Mouse (Mus musculus) megakaryocyte, embryonic 14.5 days (primary cell): Measurements from ENCODE around the gene 4930519P11Rik. TPM values are rescaled to one million over a fixed set of nuclear protein-coding genes. Genes with fewer than 3 reads are reported as not detected.

Experiments
- H3K27me3 ChIP-seq: replicated peaks from 2 replicates; pipeline ENCODE3; 2012; ENCODE audit warnings: inconsistent platforms
- H3K36me3 ChIP-seq: replicated peaks from 2 replicates; pipeline ENCODE3; 2012; ENCODE audit warnings: low read length, inconsistent platforms, mixed read lengths
- H3K4me1 ChIP-seq: 2 replicates; pipeline ENCODE4 v1.6.1; 2012; ENCODE audit warnings: inconsistent platforms
- H3K4me3 ChIP-seq: replicated peaks from 2 replicates; pipeline ENCODE3; 2012; ENCODE audit warnings: moderate library complexity, mild to moderate bottlenecking, inconsistent platforms
- H3K9me3 ChIP-seq: 2 replicates; pipeline ENCODE4 v1.6.1; 2012; ENCODE audit warnings: inconsistent platforms
- FLI1 ChIP-seq: IDR thresholded peaks from 2 replicates; pipeline ENCODE4 v1.6.1; 2012; ENCODE audit warnings: low read length, inconsistent platforms, mixed read lengths
- GATA1 ChIP-seq: IDR thresholded peaks from 3 replicates; pipeline ENCODE4 v1.6.1; 2012; ENCODE audit warnings: mixed read lengths, low read length, inconsistent platforms, borderline replicate concordance
- polyA plus RNA-seq: library from polyadenylated mRNA; stranded (reverse); fragments of >175 nt; gene quantifications from 2 replicates; pipeline ENCODE4 v1.2.3, GENCODE M21; 2012; ENCODE audit warnings: low replicate concordance; ENCODE audit not compliant: insufficient read depth

The 4930519P11Rik gene
- polyA plus RNA-seq, 1 experiment: 1.6 TPM

DNA sequence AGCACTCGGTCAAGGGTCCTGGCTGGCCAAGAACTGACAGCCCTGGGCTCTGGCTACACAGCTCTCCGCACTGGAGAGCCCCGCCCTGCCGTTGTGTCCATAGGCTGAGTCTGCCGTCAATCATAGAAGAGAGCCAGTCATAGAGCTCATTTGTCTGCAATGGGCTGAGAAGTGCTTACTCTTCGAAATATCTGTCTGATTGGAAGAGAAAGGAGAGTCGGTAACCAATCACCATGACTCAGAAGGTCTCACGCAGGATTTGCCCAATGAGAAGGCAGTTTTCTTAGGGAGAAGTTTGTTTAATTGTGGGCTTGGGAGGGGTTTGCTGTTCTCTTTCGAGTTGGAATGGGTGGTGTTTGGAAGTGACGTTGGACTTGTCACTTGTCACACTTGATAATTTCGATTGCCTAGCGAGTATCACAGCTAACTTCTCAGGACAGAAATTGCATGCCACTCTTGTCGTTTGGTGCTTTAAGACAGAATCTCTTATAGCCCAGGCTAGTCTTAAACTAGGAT is 9.5 kb downstream of the 4930519P11Rik start, which contains the start of gene Pxmp4:
Pxmp4 (minus strand) TSS at position 71 of the 516 bp plus-strand sequence.
- H3K4me3 ChIP-seq: peak within 1 kb of the TSS; percentile 96
- no peaks in the 10 kb centered on the region for H3K27me3 ChIP-seq
- no peak for TF ChIP-seq FLI1
- TF ChIP-seq GATA1: no peak
- peaks cover 52% of the 10 kb centered on the region for H3K4me1 ChIP-seq
- H3K9me3 ChIP-seq: no peaks in the 10 kb centered on the region
- peaks cover 23% of the 10 kb centered on the region for H3K36me3 ChIP-seq

DNA sequence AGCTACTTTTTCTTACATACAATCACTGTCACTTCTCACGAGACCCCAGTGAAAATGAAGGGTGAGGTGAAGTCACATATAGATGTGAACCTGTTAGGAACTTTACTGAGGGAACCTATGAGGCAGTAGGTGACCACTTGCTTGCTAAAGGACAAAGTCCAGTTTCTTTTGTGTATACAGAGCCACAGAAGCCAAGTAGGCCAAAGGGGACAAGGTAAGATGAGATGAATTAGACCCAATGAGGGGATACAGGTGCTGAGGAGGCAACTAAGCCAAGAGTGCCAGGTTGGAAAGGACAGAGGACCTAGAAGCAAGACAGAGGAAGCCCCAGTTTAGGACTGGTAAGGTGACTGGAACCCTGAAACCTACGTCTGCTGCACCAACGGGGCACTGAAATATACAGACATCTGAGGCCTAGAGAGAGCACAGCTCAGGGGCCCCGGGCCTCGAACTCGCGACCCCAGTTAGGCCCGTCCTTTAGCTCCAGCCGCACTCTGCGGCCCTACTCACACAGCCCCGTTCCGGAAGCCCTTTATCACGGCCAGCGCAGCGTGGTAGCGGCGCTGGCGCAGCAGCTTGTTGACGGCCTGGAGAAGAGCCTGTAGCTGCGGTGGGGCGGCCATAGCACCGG is 10.1 kb downstream of the 4930519P11Rik start:
- TF ChIP-seq GATA1 (no peak), FLI1 (no peak)
- no peaks in the 10 kb centered on the region for H3K9me3 ChIP-seq
- peaks cover 57% of the 10 kb centered on the region for H3K4me1 ChIP-seq
- peak overlapping the region; percentile 96 for H3K4me3 ChIP-seq
- H3K27me3 ChIP-seq: no peaks in the 10 kb centered on the region
- H3K36me3 ChIP-seq: peaks cover 28% of the 10 kb centered on the region

DNA sequence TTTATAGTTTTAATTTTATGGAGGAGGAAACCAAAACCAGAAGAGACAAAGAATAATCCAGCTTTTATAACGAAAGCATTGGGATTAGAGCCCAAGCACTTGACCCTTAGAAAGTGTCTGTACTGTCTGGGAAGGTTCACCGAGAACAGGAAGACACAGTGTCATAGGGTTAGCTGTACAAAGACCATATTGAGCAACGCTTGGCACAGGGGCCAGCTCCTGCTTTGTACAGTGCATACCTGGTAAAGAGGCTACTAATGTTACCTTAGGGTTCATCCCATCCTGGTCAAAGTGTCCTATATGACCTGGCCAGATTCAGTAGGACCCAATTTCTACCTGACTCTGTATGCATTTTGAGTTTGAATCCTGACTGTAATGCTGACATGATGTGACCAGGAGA is 11.9 kb downstream of the 4930519P11Rik start:
- Histone ChIP-seq H3K4me1 (peaks cover 75% of the 10 kb centered on the region), H3K36me3 (peaks cover 43% of the 10 kb centered on the region), H3K27me3 (no peaks in the 10 kb centered on the region), H3K4me3 (no peak overlapping the region), H3K9me3 (no peaks in the 10 kb centered on the region)
- TF ChIP-seq GATA1: no peak
- TF ChIP-seq FLI1: no peak

DNA sequence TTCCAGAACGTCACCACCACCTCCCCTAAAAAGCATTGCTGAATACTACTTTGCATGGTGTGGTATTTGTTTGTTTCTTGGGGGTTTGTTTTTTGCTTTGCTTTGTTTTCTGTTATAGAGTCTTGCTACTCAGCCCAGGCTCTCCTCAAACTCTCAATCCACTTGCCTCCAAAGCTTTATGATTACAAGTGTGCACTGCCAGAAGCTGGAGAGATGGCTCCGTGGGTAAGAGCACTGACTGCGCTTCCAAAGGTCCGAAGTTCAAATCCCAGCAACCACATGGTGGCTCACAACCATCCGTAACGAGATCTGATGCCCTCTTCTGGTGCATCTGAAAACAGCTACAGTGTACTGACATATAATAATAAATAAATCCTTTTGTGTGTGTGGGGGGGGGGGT is 12.7 kb downstream of the 4930519P11Rik start:
- TF ChIP-seq FLI1 (no peak), GATA1 (no peak)
- Histone ChIP-seq H3K9me3 (no peaks in the 10 kb centered on the region), H3K27me3 (no peaks in the 10 kb centered on the region), H3K4me3 (no peak overlapping the region), H3K4me1 (peaks cover 79% of the 10 kb centered on the region), H3K36me3 (peaks cover 51% of the 10 kb centered on the region)

DNA sequence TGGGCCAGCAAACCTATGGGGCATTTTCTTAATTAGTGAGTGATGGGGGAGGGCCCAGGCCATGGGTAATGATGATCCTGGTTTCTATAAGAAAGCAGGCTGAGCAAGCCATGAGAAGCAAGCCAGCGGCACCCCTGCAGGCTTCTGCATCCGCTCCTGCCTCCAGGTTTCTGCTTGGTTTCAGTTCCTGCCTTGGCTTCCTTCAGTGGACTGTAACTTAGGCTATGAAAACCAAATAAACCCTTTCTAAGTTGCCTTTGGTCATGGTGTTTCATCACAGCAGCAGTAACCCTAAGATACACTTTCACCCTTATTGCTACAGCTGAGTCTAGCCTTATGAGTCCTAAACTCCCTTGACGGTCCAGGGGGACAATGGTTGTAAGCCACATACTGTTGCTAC is 15.8 kb downstream of the 4930519P11Rik start:
- TF ChIP-seq GATA1: no peak
- no peak for TF ChIP-seq FLI1
- Histone ChIP-seq H3K36me3 (peaks cover 82% of the 10 kb centered on the region), H3K9me3 (peaks cover 3% of the 10 kb centered on the region)

DNA sequence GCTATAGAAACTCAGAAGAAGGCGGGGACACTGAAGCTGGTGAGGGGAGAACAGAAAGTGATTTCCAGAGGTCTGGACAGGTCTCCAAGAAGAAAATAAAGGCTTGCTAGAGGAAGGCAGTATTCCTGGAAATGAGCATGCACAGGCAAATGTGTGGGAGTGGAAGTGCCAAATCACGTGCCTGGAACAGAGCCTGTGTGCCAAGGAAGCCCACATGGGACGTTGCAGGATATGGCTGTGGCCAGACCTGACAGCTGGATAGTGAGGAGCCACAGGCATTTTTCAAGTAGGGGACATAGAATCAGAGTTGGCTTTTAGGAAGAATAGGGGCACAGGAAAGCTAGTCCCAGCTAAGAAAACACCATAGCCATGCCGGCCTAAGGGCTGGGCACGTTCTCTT is 17.5 kb downstream of the 4930519P11Rik start:
- no peaks in the 10 kb centered on the region for H3K27me3 ChIP-seq
- H3K4me1 ChIP-seq: peaks cover 50% of the 10 kb centered on the region
- no peak for TF ChIP-seq GATA1
- peaks cover 90% of the 10 kb centered on the region for H3K36me3 ChIP-seq
- H3K9me3 ChIP-seq: peaks cover 3% of the 10 kb centered on the region
- H3K4me3 ChIP-seq: peak overlapping the region; percentile 64

More for the DNA sequence above, 15.8 kb downstream of the 4930519P11Rik start:
- Histone ChIP-seq H3K4me3 (no peak overlapping the region), H3K4me1 (peaks cover 62% of the 10 kb centered on the region), H3K27me3 (no peaks in the 10 kb centered on the region)

DNA sequence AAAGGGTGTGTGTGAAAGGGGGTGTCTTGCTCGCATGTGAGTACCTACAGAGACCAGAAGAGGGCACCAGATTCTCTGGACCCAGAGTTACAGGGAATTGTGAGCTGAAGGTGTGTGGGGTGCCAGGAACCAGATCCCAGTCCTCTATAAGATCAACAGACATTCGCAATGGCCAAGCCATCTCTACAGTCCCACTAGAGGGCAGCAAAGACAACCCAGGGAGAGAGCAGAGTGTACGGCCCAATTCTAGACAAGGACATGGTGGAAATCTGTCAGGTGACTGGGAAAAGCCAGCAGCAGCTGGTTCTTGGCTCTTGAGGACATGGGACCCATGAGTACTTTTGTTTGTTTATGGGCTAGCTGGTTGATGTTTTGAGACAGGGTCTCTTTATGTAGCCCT is 20.2 kb downstream of the 4930519P11Rik start:
- TF ChIP-seq FLI1 (no peak), GATA1 (no peak)
- Histone ChIP-seq H3K4me1 (peaks cover 26% of the 10 kb centered on the region), H3K27me3 (no peaks in the 10 kb centered on the region), H3K4me3 (no peak overlapping the region), H3K9me3 (peaks cover 3% of the 10 kb centered on the region), H3K36me3 (peaks cover 95% of the 10 kb centered on the region)

DNA sequence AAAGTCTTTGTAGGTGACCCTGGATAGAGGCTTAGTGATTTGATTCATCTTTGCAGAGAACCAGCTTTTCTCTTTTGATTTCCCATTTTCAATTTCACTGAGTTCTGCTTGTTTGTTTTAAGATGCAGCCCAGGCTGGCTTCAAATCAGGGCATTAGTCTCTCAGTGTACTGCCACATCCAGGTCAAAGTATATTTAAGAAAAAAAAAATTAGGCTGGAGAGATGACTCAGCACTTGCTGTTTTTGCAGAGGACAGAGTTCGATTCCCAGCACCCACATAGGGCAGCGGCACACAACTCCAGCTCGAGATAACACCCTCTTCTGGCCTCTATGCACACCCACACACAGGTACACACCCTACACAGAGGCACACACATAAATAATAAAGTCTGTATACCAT is 22.0 kb downstream of the 4930519P11Rik start:
- Histone ChIP-seq H3K27me3 (no peaks in the 10 kb centered on the region), H3K36me3 (peaks cover 97% of the 10 kb centered on the region), H3K4me1 (peaks cover 11% of the 10 kb centered on the region), H3K4me3 (no peak overlapping the region), H3K9me3 (peaks cover 3% of the 10 kb centered on the region)
- TF ChIP-seq GATA1 (no peak), FLI1 (no peak)

DNA sequence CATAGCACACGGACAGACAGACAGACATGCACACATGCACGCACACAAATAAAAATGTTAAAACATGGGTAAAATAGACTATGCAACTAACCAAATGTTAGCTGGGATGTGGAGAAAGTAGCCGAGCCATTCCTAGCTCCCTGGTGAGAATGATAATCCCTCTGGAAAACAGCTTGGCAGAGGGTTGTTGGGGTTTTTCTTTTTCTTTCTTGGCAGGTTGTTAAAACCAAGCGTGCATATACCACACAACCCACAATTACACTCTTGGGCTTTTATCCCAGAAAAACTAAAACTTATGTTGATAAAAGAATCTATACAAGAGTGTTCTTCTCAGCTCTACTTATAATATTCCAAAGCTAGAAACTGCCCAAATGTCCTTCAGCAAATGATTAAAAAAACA is 24.2 kb downstream of the 4930519P11Rik start:
- Histone ChIP-seq H3K9me3 (peaks cover 3% of the 10 kb centered on the region), H3K36me3 (peaks cover 91% of the 10 kb centered on the region), H3K4me1 (peaks cover 8% of the 10 kb centered on the region), H3K4me3 (no peak overlapping the region), H3K27me3 (no peaks in the 10 kb centered on the region)
- TF ChIP-seq FLI1: no peak
- no peak for TF ChIP-seq GATA1

DNA sequence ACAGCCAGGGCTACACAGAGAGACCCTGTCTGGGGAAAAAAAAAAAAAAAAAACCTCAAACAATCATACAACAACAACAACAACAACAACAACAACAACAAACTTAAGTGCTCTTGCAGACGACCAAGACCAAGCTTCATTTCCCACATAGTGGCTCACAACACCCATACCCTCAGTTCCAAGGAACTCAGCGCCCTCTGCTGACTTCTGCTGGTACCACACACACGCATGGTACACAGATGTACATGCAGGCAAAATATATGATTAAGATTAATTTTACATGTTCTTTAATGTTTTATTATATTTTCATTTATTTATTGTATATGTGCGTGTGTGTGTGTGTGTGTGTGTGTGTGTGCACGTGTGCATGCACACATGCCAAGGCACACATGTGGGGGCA is 26.8 kb downstream of the 4930519P11Rik start:
- peaks cover 64% of the 10 kb centered on the region for H3K36me3 ChIP-seq
- no peak overlapping the region for H3K4me3 ChIP-seq
- TF ChIP-seq FLI1 (no peak), GATA1 (no peak)
- peaks cover 5% of the 10 kb centered on the region; the same call in 1 of the 2 replicates for H3K9me3 ChIP-seq
- H3K4me1 ChIP-seq: peaks cover 23% of the 10 kb centered on the region
- no peaks in the 10 kb centered on the region for H3K27me3 ChIP-seq
